Mouse (Mus musculus): ENCODE results near the gene Rnf111. TPM values are rescaled to one million over a fixed set of nuclear protein-coding genes. Genes with fewer than 3 reads are reported as not detected.

Gene Rnf111
- polyA plus RNA-seq, 1 experiment from 2014 or later: 7.9 TPM

DNA sequence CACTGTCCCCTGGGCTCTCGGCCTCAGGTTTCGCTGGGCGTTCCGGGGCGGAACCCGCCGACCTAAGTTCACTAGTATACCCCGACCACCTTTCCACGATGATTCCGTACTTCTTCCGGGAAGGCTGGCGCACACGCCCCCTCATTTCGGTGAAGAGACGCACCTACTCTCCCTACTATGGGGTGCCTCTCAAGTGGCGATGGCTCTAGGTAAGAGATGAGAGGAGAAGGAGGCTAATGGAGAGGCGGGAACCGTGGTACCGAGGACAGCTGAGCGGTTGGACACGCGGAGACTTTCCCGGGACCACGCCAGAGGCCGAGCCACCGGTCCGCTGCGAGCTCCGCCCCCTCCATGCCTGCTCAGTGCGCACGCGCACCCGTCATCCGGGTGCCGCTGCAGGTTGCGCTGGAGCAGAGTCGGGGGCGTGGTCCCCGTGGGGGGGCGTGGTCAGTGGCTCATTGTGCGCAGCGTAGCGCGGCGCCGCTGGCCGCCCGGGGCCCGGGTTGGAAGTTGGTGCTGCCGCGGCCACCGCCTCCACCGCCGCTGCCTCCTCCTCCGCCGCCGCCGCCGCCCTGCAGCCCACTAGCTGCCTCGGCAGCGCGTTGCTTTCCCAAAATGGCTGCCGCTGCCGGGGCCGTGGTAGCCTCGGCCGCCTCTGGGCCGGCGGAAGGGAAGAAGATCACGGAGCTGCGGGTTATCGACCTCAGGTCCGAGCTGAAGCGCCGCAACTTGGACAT, 38.9 kb upstream of the Rnf111 start, which contains the start of gene Sltm:
TSS of gene Sltm (plus strand) at position 450 of the 737 bp plus-strand sequence.
- Histone ChIP-seq H3K9ac (ENCODE audit: low read depth, low read length) (peak within 1 kb of the TSS; percentile 92), H3K9me3 (replicated peaks; ENCODE audit: control insufficient read depth, low read length) (no peaks in the 10 kb centered on the region), H3K27me3 (ENCODE audit: control insufficient read depth, insufficient read depth, low read depth, low read length) (no peaks in the 10 kb centered on the region), H3K4me3 (ENCODE audit: low read depth, low read length) (peak within 1 kb of the TSS; percentile 94), H3K4me1 (ENCODE audit: control insufficient read depth, low read depth, low read length) (peaks cover 10% of the 10 kb centered on the region), H3K27ac (ENCODE audit: low read length) (peak within 1 kb of the TSS; percentile 99), H3K4me2 (ENCODE audit: low read depth, low read length) (peak within 1 kb of the TSS; percentile 98), H3K36me3 (ENCODE audit: control insufficient read depth, insufficient read depth) (no peaks in the 10 kb centered on the region)
- peak; percentile 93 for ATAC-seq (ENCODE audit: low read depth)
- WGBS (ENCODE audit: insufficient replicate concordance): under 1% methylated on average over 74 of the region's 75 CpGs

DNA sequence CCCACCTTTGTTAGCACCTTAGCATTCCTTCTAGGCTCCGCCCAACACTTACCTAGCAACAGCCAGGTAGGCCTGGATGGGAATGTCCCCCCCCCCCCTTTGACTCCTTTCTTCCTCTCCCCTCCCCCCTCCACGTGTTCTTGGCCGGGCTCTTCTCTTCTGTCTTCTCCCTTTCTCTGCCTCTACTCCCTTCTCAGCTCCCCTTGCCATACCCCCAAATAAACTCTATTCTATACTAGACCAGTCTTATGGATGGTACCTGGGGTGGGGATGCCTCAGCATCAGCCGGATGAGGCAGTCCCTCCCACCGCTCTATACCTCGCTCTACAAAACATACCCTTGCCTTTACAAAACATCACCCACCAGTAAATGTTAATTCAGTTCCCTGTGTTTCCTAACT, 38.1 kb upstream of the Rnf111 start:
- no peak for ATAC-seq (ENCODE audit: low read depth)
- H3K9me3 ChIP-seq (replicated peaks; ENCODE audit: control insufficient read depth, low read length): no peaks in the 10 kb centered on the region
- peak overlapping the region; percentile 94 for H3K4me3 ChIP-seq (ENCODE audit: low read depth, low read length)
- 20% methylated on average over 6 of the region's 6 CpGs for WGBS (ENCODE audit: insufficient replicate concordance)
- H3K4me2 ChIP-seq (ENCODE audit: low read depth, low read length): peak overlapping the region; percentile 98
- H3K36me3 ChIP-seq (ENCODE audit: control insufficient read depth, insufficient read depth): no peaks in the 10 kb centered on the region
- peaks cover 10% of the 10 kb centered on the region for H3K4me1 ChIP-seq (ENCODE audit: control insufficient read depth, low read depth, low read length)
- H3K27me3 ChIP-seq (ENCODE audit: control insufficient read depth, insufficient read depth, low read depth, low read length): no peaks in the 10 kb centered on the region
- no peak overlapping the region; the same call in 1 of the 2 replicates for H3K9ac ChIP-seq (ENCODE audit: low read depth, low read length)
- no peak overlapping the region for H3K27ac ChIP-seq (ENCODE audit: low read length)

DNA sequence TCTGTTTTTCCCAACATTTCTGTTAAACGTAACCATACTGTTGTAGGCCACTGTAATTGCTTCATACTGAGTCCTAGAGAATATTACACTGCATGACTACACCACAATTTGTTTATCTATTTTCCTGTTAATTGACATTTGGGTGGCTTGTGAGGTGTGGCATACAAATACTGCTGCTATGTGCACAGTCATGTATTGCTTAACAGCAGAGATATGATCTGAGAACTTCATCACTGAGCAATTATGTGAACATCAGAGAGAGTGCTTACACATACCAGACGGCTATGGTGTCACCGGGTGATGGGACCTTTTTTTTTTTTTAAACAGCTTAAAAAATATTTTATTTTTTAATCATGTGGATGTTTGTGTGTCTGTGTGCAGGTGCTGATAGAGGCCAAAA, 29.8 kb upstream of the Rnf111 start:
- H3K4me1 ChIP-seq (ENCODE audit: control insufficient read depth, low read depth, low read length): no peaks in the 10 kb centered on the region
- H3K9ac ChIP-seq (ENCODE audit: low read depth, low read length): no peak overlapping the region
- 56% methylated on average over 3 of the region's 3 CpGs for WGBS (ENCODE audit: insufficient replicate concordance)
- H3K27ac ChIP-seq (ENCODE audit: low read length): no peak overlapping the region
- H3K9me3 ChIP-seq (replicated peaks; ENCODE audit: control insufficient read depth, low read length): no peaks in the 10 kb centered on the region
- no peak overlapping the region for H3K4me2 ChIP-seq (ENCODE audit: low read depth, low read length)
- no peaks in the 10 kb centered on the region for H3K36me3 ChIP-seq (ENCODE audit: control insufficient read depth, insufficient read depth)
- no peak for ATAC-seq (ENCODE audit: low read depth)
- no peak overlapping the region for H3K4me3 ChIP-seq (ENCODE audit: low read depth, low read length)
- H3K27me3 ChIP-seq (ENCODE audit: control insufficient read depth, insufficient read depth, low read depth, low read length): no peaks in the 10 kb centered on the region

DNA sequence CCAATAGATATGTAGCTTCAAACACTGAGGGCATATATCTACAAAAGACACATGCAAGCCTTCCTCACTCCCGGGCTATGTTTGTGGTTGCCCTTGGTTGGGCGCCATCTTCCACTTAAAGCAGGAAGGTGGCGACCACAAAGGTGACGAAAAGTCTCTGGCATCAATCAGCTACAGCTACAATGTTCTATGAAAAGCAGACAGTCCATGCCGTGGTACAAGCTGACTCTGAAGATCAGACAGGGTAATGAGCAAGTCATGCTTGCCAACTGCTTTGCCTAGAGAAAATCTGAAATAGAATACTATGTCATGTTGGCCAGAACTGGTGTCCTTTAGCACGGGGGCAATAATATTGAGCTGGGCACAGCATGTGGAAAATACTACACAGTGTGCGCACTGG, 20.8 kb upstream of the Rnf111 start:
- no peaks in the 10 kb centered on the region for H3K36me3 ChIP-seq (ENCODE audit: control insufficient read depth, insufficient read depth)
- no peaks in the 10 kb centered on the region for H3K4me1 ChIP-seq (ENCODE audit: control insufficient read depth, low read depth, low read length)
- no peak overlapping the region for H3K4me3 ChIP-seq (ENCODE audit: low read depth, low read length)
- no peaks in the 10 kb centered on the region for H3K9me3 ChIP-seq (replicated peaks; ENCODE audit: control insufficient read depth, low read length)
- H3K27me3 ChIP-seq (ENCODE audit: control insufficient read depth, insufficient read depth, low read depth, low read length): no peaks in the 10 kb centered on the region
- 49% methylated on average over 7 of the region's 7 CpGs for WGBS (ENCODE audit: insufficient replicate concordance)
- H3K4me2 ChIP-seq (ENCODE audit: low read depth, low read length): no peak overlapping the region
- H3K9ac ChIP-seq (ENCODE audit: low read depth, low read length): no peak overlapping the region
- no peak for ATAC-seq (ENCODE audit: low read depth)
- no peak overlapping the region for H3K27ac ChIP-seq (ENCODE audit: low read length)

DNA sequence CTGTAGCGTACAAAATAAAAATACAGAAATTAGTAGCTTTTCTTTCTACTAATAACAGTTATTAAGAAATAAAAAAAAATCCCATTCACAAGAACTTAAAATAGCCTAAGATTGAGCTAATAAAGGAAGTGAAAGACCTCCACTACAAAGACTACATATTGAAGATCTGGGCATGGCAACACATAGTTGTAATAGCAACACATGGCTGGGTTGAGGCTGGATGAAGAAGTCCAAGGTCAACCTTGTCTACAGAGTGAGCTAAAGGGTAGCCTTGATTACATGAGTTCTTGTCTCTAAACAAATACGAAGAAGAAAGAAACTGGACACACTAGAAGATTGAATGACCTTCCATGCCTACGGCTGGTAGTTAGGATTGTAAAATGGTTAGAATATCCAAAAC, 20.3 kb upstream of the Rnf111 start:
- WGBS (ENCODE audit: insufficient replicate concordance): 83% methylated on average over 3 of the region's 3 CpGs
- ATAC-seq (ENCODE audit: low read depth): no peak
- H3K4me2 ChIP-seq (ENCODE audit: low read depth, low read length): no peak overlapping the region
- H3K27me3 ChIP-seq (ENCODE audit: control insufficient read depth, insufficient read depth, low read depth, low read length): no peaks in the 10 kb centered on the region
- no peaks in the 10 kb centered on the region for H3K9me3 ChIP-seq (replicated peaks; ENCODE audit: control insufficient read depth, low read length)
- H3K27ac ChIP-seq (ENCODE audit: low read length): no peak overlapping the region
- H3K9ac ChIP-seq (ENCODE audit: low read depth, low read length): no peak overlapping the region
- no peaks in the 10 kb centered on the region for H3K36me3 ChIP-seq (ENCODE audit: control insufficient read depth, insufficient read depth)
- no peak overlapping the region for H3K4me3 ChIP-seq (ENCODE audit: low read depth, low read length)
- no peaks in the 10 kb centered on the region for H3K4me1 ChIP-seq (ENCODE audit: control insufficient read depth, low read depth, low read length)

DNA sequence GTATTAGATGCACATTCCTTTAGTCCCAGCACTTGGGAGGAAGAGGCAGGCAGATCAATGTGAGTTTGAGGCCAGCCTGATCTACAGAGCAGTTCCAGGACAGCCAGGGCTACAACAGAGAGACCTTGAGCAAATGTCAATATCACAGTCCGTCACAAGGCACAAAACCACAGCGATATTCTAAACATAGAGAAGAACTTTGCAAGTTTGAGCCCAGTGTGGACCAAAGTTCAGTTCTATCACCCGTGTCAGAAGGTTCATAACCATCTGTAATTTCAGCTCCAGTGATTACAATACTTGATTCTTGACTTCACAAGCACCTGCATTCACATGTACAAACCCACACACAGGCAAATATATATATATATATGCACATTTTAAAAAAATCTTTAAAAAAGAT, 17.1 kb upstream of the Rnf111 start:
- no peak for ATAC-seq (ENCODE audit: low read depth)
- Histone ChIP-seq H3K27ac (ENCODE audit: low read length) (no peak overlapping the region), H3K36me3 (ENCODE audit: control insufficient read depth, insufficient read depth) (no peaks in the 10 kb centered on the region), H3K4me1 (ENCODE audit: control insufficient read depth, low read depth, low read length) (no peaks in the 10 kb centered on the region), H3K9me3 (replicated peaks; ENCODE audit: control insufficient read depth, low read length) (no peaks in the 10 kb centered on the region), H3K9ac (ENCODE audit: low read depth, low read length) (no peak overlapping the region), H3K4me2 (ENCODE audit: low read depth, low read length) (no peak overlapping the region), H3K4me3 (ENCODE audit: low read depth, low read length) (no peak overlapping the region), H3K27me3 (ENCODE audit: control insufficient read depth, insufficient read depth, low read depth, low read length) (no peaks in the 10 kb centered on the region)
- WGBS (ENCODE audit: insufficient replicate concordance): 49% methylated on average over 3 of the region's 3 CpGs

DNA sequence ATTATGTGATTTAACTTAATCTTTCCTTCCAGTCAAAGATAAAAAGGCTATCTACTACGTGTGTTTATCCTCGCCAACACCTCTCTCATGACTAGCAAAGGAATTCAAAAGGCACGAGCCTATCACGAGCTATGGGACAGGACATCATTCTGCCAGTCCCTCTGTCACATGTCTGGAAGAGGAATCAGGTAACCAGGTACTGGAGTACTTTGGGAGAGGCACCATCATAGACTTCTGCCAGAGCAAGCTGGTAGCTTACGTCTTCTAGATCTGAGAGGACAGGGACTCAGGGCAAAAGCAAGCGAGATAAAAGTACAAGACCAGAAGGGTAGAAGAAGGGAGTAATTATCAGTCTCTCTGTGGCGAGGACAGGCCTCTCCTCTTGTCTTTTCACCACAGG, 8.2 kb upstream of the Rnf111 start:
- Histone ChIP-seq H3K36me3 (ENCODE audit: control insufficient read depth, insufficient read depth) (no peaks in the 10 kb centered on the region), H3K4me1 (ENCODE audit: control insufficient read depth, low read depth, low read length) (peaks cover 2% of the 10 kb centered on the region; the same call in 1 of the 2 replicates), H3K27ac (ENCODE audit: low read length) (no peak overlapping the region), H3K9me3 (replicated peaks; ENCODE audit: control insufficient read depth, low read length) (no peaks in the 10 kb centered on the region), H3K4me2 (ENCODE audit: low read depth, low read length) (no peak overlapping the region), H3K9ac (ENCODE audit: low read depth, low read length) (no peak overlapping the region), H3K27me3 (ENCODE audit: control insufficient read depth, insufficient read depth, low read depth, low read length) (no peaks in the 10 kb centered on the region), H3K4me3 (ENCODE audit: low read depth, low read length) (no peak overlapping the region)
- WGBS (ENCODE audit: insufficient replicate concordance): 60% methylated on average over 7 of the region's 7 CpGs
- ATAC-seq (ENCODE audit: low read depth): no peak

DNA sequence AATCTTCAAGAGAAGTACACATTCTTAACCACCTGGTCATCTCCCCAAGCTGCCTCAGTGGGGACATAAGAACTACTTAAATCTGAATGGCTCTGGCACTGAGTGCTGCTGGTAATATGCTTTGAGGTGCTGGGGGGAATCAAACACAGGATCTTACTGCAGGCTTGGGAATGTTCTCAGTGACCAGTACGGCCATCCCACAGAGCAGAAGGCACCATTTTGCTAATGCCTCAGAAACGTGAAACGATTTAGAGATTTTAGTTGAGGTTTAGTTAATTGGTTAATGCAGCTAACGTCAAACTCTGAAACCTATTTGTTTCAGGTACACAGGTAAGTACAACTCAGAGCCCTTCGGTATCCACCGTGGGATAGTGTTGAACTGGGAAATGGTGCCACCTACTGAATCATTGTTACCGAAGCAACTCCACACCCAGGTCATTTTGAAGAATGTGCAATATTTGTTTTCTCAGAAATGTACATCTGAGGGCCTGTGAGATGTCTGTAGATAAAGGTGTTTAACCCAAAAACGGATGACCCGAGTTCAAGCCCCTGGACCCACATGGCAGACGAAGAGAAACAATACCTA, 7.6 kb upstream of the Rnf111 start:
- Histone ChIP-seq H3K9me3 (replicated peaks; ENCODE audit: control insufficient read depth, low read length) (no peaks in the 10 kb centered on the region), H3K27me3 (ENCODE audit: control insufficient read depth, insufficient read depth, low read depth, low read length) (no peaks in the 10 kb centered on the region), H3K9ac (ENCODE audit: low read depth, low read length) (no peak overlapping the region), H3K4me1 (ENCODE audit: control insufficient read depth, low read depth, low read length) (peaks cover 2% of the 10 kb centered on the region; the same call in 1 of the 2 replicates), H3K36me3 (ENCODE audit: control insufficient read depth, insufficient read depth) (no peaks in the 10 kb centered on the region), H3K4me3 (ENCODE audit: low read depth, low read length) (no peak overlapping the region), H3K4me2 (ENCODE audit: low read depth, low read length) (no peak overlapping the region), H3K27ac (ENCODE audit: low read length) (no peak overlapping the region)
- peak; percentile 43 for ATAC-seq (ENCODE audit: low read depth)
- 42% methylated on average over 10 of the region's 10 CpGs for WGBS (ENCODE audit: insufficient replicate concordance)

DNA sequence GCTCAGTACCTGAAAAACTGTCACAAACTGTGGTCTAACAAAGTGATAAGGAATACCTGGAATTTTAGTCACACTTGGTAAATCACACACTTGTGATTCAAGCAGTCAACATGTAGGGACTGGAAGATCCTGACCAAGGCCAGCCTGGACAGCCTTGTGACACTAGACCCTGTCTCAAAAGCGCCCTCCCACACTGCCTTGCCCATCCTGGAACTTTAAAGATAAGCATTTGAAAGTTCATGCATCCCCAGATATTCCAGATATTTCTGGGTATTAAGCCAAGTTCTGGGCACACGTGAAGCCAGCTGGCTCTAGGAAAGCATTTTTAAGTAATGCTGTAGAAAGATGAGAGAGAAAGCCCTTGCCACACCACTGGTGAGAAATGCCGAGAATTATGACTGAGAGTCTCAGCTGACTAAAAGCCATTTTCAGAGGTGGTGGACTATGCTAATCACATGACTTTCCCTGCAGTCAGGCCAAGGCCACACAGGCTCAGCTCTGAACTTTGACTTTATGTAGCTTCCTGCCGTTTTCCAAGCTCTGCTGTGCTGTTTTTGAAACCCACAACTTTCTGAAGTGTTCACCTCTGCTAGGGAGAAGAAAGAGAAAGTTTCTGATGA, 6.5 kb upstream of the Rnf111 start:
- Histone ChIP-seq H3K27me3 (ENCODE audit: control insufficient read depth, insufficient read depth, low read depth, low read length) (no peaks in the 10 kb centered on the region), H3K4me2 (ENCODE audit: low read depth, low read length) (no peak overlapping the region), H3K9ac (ENCODE audit: low read depth, low read length) (no peak overlapping the region), H3K9me3 (replicated peaks; ENCODE audit: control insufficient read depth, low read length) (no peaks in the 10 kb centered on the region), H3K27ac (ENCODE audit: low read length) (peak overlapping the region; percentile 45; the same call in 1 of the 2 replicates), H3K36me3 (ENCODE audit: control insufficient read depth, insufficient read depth) (no peaks in the 10 kb centered on the region), H3K4me3 (ENCODE audit: low read depth, low read length) (no peak overlapping the region), H3K4me1 (ENCODE audit: control insufficient read depth, low read depth, low read length) (peaks cover 2% of the 10 kb centered on the region; the same call in 1 of the 2 replicates)
- peak; percentile 64 for ATAC-seq (ENCODE audit: low read depth)
- 55% methylated on average over 4 of the region's 4 CpGs for WGBS (ENCODE audit: insufficient replicate concordance)

Data from liver, embryonic 16.5 days (tissue).